Mouse (Mus musculus) hindbrain, embryonic 12.5 days (tissue): Measurements from ENCODE around the gene Gm20422. TPM values are rescaled to one million over a fixed set of nuclear protein-coding genes. Genes with fewer than 3 reads are reported as not detected.

Source experiments
- ATAC-seq: fragments of 200-750 bp; cut with Nextera tagmentation; 2 replicates; pipeline ENCODE4 v1.8.0; 2017; ENCODE audit warnings: moderate TSS enrichment; ENCODE audit not compliant: low FRiP score
- H3K27ac ChIP-seq: fragments of 300-500 bp; sonication (generic); 2 replicates; pipeline ENCODE4 v1.5.1; 2016; ENCODE audit warnings: mild to moderate bottlenecking
- H3K27me3 ChIP-seq: fragments of 300-500 bp; sonication (generic); 2 replicates; pipeline ENCODE4 v1.6.1; 2016; ENCODE audit warnings: mild to moderate bottlenecking
- H3K36me3 ChIP-seq: fragments of 300-500 bp; sonication (generic); 2 replicates; pipeline ENCODE4 v1.6.1; 2016; ENCODE audit warnings: mild to moderate bottlenecking
- H3K4me1 ChIP-seq: fragments of 300-500 bp; sonication (generic); 2 replicates; pipeline ENCODE4 v1.6.1; 2016
- H3K4me2 ChIP-seq: fragments of 300-500 bp; sonication (generic); replicated peaks from 2 replicates; pipeline ENCODE4 v1.6.1; 2016; ENCODE audit warnings: mild to moderate bottlenecking
- H3K4me3 ChIP-seq: fragments of 300-500 bp; sonication (generic); 2 replicates; pipeline ENCODE4 v1.5.1; 2016; ENCODE audit warnings: mild to moderate bottlenecking
- H3K9ac ChIP-seq: fragments of 300-500 bp; sonication (generic); 2 replicates; pipeline ENCODE4 v1.6.1; 2016; ENCODE audit warnings: mild to moderate bottlenecking, moderate library complexity
- H3K9me3 ChIP-seq: fragments of 300-500 bp; sonication (generic); replicated peaks from 2 replicates; pipeline ENCODE4 v1.6.1; 2016; ENCODE audit warnings: mild to moderate bottlenecking
- WGBS: fragments of 180-500 bp; shearing (Covaris S2); methylation state at CpG from one replicate; pipeline ENCODE4 v1.1.7; 2016; 5-methylcytosine and 5-hydroxymethylcytosine counted together
- polyA plus RNA-seq: library from polyadenylated mRNA; unstranded; fragments of >200 nt; fragmentation: Nextera tagmentation; extraction: Ambion mirVana; gene quantifications from 2 replicates; pipeline ENCODE4 v1.2.1, GENCODE M21; 2016

Gm20422 gene
- polyA plus RNA-seq, 1 experiment from 2014 or later: not detected

DNA sequence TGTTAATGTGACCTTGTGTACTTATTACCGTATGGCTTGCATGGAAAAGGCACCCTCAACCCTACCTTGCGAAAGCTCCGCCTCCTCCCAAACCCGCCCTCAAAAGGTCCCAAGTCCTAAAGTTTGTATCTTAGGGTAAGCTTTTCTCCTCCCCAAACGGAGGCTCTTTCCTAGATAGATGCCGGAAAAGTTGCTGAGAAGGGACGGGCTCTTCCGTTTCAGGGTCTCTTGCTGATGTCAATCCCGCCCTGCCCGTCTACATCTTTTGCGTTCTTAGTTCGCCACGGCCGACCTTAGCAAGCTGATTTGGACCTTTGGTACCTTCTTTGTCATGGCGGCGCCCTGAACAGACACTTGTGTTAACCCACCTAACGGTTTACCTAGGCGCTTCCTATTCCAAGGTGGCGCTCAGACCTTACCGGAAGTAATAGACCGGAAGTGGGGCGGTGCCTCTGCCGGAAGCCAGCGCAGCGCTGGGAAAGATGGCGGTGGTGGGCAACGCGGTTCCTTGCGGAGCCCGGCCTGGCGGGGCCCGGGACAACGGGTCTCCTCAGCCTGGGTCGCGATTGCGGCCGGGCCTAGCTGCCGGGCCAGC, 16.2 kb upstream of the Gm20422 start, which contains the start of the genes Atp13a1 and Zfp866:
Atp13a1 (plus strand) TSS at position 391 of the 595 bp plus-strand sequence.
Zfp866 (minus strand) TSS at position 406 of the 595 bp plus-strand sequence.
- ATAC-seq: peak; percentile 93
- Histone ChIP-seq H3K27ac (peak within 1 kb of the TSS; percentile 81), H3K4me1 (peaks cover 22% of the 10 kb centered on the region), H3K4me3 (peak within 1 kb of the TSS; percentile 98), H3K4me2 (peak within 1 kb of the TSS; percentile 86), H3K9ac (peak within 1 kb of the TSS; percentile 98), H3K27me3 (no peaks in the 10 kb centered on the region), H3K9me3 (no peaks in the 10 kb centered on the region), H3K36me3 (peaks cover 24% of the 10 kb centered on the region)
- under 1% methylated on average over 37 of the region's 38 CpGs for WGBS

DNA sequence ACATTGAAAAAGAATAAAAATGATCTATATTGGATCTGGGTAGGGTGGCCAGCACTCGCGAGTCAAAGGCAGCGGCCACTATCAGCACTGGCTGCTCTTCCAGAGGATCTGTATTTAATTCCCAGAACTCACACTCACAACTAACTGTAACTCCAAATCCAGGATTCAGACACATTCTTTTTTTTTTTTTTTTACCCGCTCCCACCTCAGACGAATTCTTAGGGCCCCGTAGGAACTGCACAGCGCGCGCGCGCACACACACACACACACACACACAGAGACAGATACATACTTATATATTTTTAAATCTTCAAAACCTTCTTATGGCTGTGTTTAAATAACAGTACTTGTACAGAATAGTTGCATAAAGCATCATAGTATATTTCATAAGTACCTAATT, 15.7 kb upstream of the Gm20422 start:
- ATAC-seq: peak; percentile 42; the same call in 1 of the 2 replicates
- Histone ChIP-seq H3K4me1 (peaks cover 22% of the 10 kb centered on the region), H3K4me2 (peak overlapping the region; percentile 86), H3K27me3 (no peaks in the 10 kb centered on the region), H3K4me3 (peak overlapping the region; percentile 98), H3K36me3 (peaks cover 19% of the 10 kb centered on the region), H3K27ac (peak overlapping the region; percentile 81; the same call in 1 of the 2 replicates), H3K9ac (peak overlapping the region; percentile 98), H3K9me3 (no peaks in the 10 kb centered on the region)
- WGBS: 42% methylated on average over 11 of the region's 11 CpGs

DNA sequence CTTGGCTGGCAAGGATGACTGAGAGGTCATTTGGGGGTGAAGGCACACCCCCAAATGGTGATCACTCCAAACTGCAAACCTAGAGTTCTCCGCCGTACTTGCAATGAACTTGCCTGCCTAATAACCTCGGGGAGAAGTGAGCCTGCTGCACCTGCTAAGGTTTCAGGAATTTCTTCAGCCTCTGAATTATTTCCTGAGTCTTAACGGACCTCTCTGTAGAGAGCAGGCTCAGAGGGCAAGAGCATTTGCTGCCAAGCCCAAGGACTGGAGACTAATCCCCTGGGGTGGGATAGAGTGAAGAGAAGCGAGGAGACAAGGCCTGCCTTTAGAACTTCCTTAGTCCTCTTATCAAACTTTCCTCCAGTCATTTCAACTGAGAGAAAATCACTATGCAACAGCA, 15.0 kb upstream of the Gm20422 start:
- ATAC-seq: no peak
- H3K36me3 ChIP-seq: peaks cover 12% of the 10 kb centered on the region
- no peaks in the 10 kb centered on the region for H3K9me3 ChIP-seq
- H3K4me3 ChIP-seq: no peak overlapping the region
- peaks cover 22% of the 10 kb centered on the region for H3K4me1 ChIP-seq
- H3K4me2 ChIP-seq: peak overlapping the region; percentile 86; the same call in 1 of the 2 replicates
- H3K27me3 ChIP-seq: no peaks in the 10 kb centered on the region
- H3K27ac ChIP-seq: no peak overlapping the region
- WGBS: 81% methylated on average over 5 of the region's 5 CpGs
- H3K9ac ChIP-seq: no peak overlapping the region

GRCm38 (mm10) chr8:69789105-69789504, 14.4 kb upstream of the Gm20422 start:
- Histone ChIP-seq H3K4me1 (peaks cover 22% of the 10 kb centered on the region), H3K36me3 (peaks cover 6% of the 10 kb centered on the region), H3K27ac (no peak overlapping the region), H3K9me3 (no peaks in the 10 kb centered on the region), H3K9ac (no peak overlapping the region), H3K4me2 (no peak overlapping the region), H3K4me3 (no peak overlapping the region), H3K27me3 (no peaks in the 10 kb centered on the region)
- WGBS: 92% methylated on average over 5 of the region's 5 CpGs
- ATAC-seq: no peak

GRCm38 (mm10) chr8:69777111-69777510, 2.4 kb upstream of the Gm20422 start:
- no peak for ATAC-seq
- Histone ChIP-seq H3K4me1 (peaks cover 13% of the 10 kb centered on the region), H3K27me3 (no peaks in the 10 kb centered on the region), H3K27ac (no peak overlapping the region), H3K4me3 (no peak overlapping the region), H3K9me3 (no peaks in the 10 kb centered on the region), H3K4me2 (no peak overlapping the region), H3K36me3 (no peaks in the 10 kb centered on the region), H3K9ac (no peak overlapping the region)
- 75% methylated on average over 10 of the region's 12 CpGs for WGBS

GRCm38 (mm10) chr8:69775149-69775534, 456 bp upstream of the Gm20422 start:
- peak overlapping the region; percentile 100 for H3K27ac ChIP-seq
- peak overlapping the region; percentile 74 for H3K4me3 ChIP-seq
- 55% methylated on average over 2 of the region's 2 CpGs for WGBS
- H3K9ac ChIP-seq: peak overlapping the region; percentile 90; the same call in 1 of the 2 replicates
- ATAC-seq: peak; percentile 36
- no peaks in the 10 kb centered on the region for H3K27me3 ChIP-seq
- H3K4me2 ChIP-seq: peak overlapping the region; percentile 66
- no peaks in the 10 kb centered on the region; the same call in 1 of the 2 replicates for H3K36me3 ChIP-seq
- no peaks in the 10 kb centered on the region for H3K9me3 ChIP-seq
- H3K4me1 ChIP-seq: peaks cover 17% of the 10 kb centered on the region

DNA sequence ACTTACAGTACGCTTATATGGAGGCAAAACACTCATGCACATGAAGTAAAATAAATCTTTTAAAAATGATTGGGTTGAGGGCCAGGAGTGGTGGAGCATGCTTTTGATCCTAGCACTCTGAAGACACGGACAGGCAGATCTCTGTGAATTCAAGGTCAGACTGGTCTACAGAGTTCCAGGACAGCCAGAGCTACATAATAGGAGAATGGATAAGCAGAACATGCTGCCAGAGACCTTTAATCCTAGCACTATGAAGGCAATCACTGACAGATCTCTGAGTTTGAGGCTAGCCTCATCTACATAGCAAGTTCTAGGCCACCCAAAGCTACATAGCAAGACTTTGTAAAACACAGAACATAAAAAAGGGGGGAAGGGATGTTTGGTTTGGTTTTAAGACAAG, 2.6 kb downstream of the Gm20422 start:
- Histone ChIP-seq H3K9ac (no peak overlapping the region), H3K4me2 (no peak overlapping the region)
- ATAC-seq: no peak

GRCm38 (mm10) chr8:69771221-69771620, 3.5 kb downstream of the Gm20422 start:
- Histone ChIP-seq H3K27ac (no peak overlapping the region), H3K4me2 (no peak overlapping the region), H3K4me1 (peaks cover 17% of the 10 kb centered on the region), H3K36me3 (peaks cover 34% of the 10 kb centered on the region), H3K27me3 (no peaks in the 10 kb centered on the region), H3K4me3 (no peak overlapping the region), H3K9ac (no peak overlapping the region), H3K9me3 (peaks cover 4% of the 10 kb centered on the region)
- ATAC-seq: no peak
- 92% methylated on average over 9 of the region's 9 CpGs for WGBS

More for the DNA sequence above, 2.6 kb downstream of the Gm20422 start:
- peaks cover 26% of the 10 kb centered on the region for H3K36me3 ChIP-seq
- 87% methylated on average over 2 of the region's 2 CpGs for WGBS
- no peak overlapping the region for H3K27ac ChIP-seq
- no peak overlapping the region for H3K4me3 ChIP-seq
- no peaks in the 10 kb centered on the region for H3K9me3 ChIP-seq
- H3K4me1 ChIP-seq: peaks cover 17% of the 10 kb centered on the region
- H3K27me3 ChIP-seq: no peaks in the 10 kb centered on the region

DNA sequence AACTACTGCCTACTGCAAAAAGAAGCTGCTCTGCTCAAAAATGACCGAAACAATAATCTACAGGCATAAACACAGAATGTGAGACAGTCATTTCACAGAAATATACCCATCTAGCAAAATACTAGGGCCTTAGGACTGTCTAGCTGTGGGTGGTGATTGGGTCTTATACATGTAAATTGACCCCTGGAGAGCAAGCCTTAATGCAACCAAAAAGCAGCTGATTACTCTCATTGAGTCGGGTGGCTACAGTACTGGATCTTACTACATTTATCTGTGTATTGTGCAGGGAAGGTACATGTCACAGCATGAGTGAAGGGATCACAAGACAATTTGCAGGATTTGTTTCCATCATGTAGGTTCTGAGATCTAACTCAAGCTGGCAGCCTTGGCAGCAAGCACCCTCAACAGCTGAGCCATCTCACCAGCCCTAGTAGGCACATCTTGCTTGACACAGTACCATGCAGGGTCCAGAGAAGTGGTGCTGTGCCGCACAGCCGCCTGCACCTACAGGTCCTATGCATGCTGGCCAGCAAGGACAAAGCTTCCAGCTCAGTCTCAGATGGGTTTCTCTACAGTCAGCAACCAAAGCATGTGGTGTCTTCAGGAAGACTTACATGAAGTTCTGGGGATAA, 12.8 kb downstream of the Gm20422 start:
- Histone ChIP-seq H3K4me1 (no peaks in the 10 kb centered on the region), H3K36me3 (peaks cover 72% of the 10 kb centered on the region), H3K4me3 (no peak overlapping the region), H3K27ac (no peak overlapping the region), H3K9ac (no peak overlapping the region), H3K4me2 (no peak overlapping the region), H3K27me3 (no peaks in the 10 kb centered on the region), H3K9me3 (peaks cover 5% of the 10 kb centered on the region)
- 96% methylated on average over 4 of the region's 4 CpGs for WGBS
- no peak for ATAC-seq

DNA sequence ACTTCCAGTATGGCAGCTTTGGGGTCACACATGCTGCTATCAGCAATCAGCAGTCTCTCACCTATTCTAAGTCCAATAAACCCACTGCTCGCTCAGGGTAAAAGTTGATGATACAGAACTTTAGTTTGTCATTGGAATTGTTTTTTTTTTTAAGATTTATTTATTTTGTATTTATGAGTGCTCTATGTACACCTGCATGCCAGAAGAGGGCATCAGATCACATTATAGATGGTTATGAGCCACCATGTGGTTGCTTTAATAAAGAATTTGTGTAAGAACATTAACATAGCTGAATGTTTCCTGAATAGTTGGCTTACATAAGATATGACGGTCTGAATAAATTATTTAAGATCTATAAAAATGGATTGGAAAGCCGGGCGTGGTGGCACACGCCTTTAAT, 16.4 kb downstream of the Gm20422 start:
- H3K9ac ChIP-seq: no peak overlapping the region
- H3K27ac ChIP-seq: no peak overlapping the region
- WGBS: 95% methylated on average over 5 of the region's 5 CpGs
- no peaks in the 10 kb centered on the region for H3K27me3 ChIP-seq
- ATAC-seq: no peak
- no peaks in the 10 kb centered on the region for H3K4me1 ChIP-seq
- H3K4me2 ChIP-seq: no peak overlapping the region
- peaks cover 45% of the 10 kb centered on the region for H3K36me3 ChIP-seq
- no peaks in the 10 kb centered on the region for H3K9me3 ChIP-seq
- H3K4me3 ChIP-seq: no peak overlapping the region

- WGBS: 87% methylated on average over 2 of the region's 2 CpGs
- Histone ChIP-seq H3K4me1 (peaks cover 9% of the 10 kb centered on the region), H3K9me3 (no peaks in the 10 kb centered on the region), H3K36me3 (peaks cover 8% of the 10 kb centered on the region), H3K4me3 (no peak overlapping the region), H3K27ac (no peak overlapping the region), H3K4me2 (no peak overlapping the region), H3K27me3 (no peaks in the 10 kb centered on the region), H3K9ac (no peak overlapping the region)
- no peak for ATAC-seq
These were observed 22.2 kb downstream of the Gm20422 start for GRCm38 (mm10) chr8:69752437-69752836.

DNA sequence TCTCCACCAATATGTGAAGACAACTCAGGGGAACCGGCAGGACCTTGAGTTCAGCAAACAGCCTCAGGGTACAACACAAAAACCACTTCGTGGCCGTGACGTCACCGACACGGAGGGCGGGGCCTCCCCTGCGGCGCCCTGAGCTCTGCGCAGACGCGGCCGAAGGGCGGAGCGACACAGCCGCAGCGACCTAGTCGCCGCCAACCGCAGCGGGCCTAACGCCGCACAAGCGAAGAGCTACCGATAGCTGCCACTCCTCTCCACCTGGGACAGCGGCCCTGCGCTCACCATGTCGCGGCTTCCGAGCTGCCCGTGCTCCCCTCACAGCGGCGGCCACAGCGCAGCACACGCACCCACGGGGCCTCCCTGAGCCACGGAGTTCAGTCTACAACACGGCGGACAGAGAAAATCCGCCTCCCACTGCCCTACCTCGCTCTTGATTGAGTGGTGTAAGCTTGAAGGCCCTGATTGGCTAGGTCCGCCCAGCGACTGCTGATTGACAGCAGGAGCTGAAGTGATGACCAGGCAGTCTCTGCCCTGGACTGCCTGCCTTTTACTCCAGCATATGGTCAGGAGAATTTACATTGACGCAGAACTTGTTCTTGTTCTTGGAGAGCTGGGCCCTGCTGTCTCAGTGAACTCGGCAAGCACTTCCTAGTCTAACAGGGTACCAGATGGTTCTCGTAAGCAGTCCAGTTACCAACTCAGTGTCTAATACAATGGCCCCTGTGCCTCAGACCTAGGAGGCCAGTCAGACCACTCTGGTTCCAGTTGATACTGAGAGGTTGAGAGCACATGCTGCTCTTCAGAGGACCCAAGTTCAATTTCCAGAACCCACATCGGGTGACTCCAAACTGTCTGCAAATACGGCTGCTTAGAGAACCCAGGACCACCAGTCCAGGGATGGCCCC, 24.9 kb downstream of the Gm20422 start, which contains the start of gene Zfp963:
Zfp963 (minus strand) TSS at position 427 of the 911 bp plus-strand sequence.
- Histone ChIP-seq H3K4me2 (peak within 1 kb of the TSS; percentile 45), H3K4me1 (peaks cover 9% of the 10 kb centered on the region), H3K36me3 (no peaks in the 10 kb centered on the region; the same call in 1 of the 2 replicates), H3K27me3 (no peaks in the 10 kb centered on the region), H3K4me3 (peak within 1 kb of the TSS; percentile 72), H3K9me3 (no peaks in the 10 kb centered on the region), H3K9ac (peak within 1 kb of the TSS; percentile 89), H3K27ac (peak within 1 kb of the TSS; percentile 99)
- ATAC-seq: peak; percentile 99
- WGBS: 3% methylated on average over 48 of the region's 48 CpGs
